Mouse (Mus musculus) limb, embryonic 15.5 days (tissue): ENCODE measurements at regions not wholly inside any gene's neighbourhood (a gene's known extent, or its start where the extent isn't known, plus 50 kb on each side); places are given as distances from the start of the nearest gene placed in this dataset.

Experiments used
- ATAC-seq: fragments of 200-750 bp; cut with Nextera tagmentation; 2 replicates; pipeline ENCODE4 v1.8.0; 2017; ENCODE audit warnings: low read depth, moderate TSS enrichment; ENCODE audit not compliant: insufficient number of reproducible peaks, low FRiP score, low TSS enrichment
- H3K27ac ChIP-seq: fragments of 300-500 bp; sonication (generic); 2 replicates; pipeline ENCODE4 v1.5.1; 2015; ENCODE audit warnings: moderate library complexity, mild to moderate bottlenecking, inconsistent platforms
- H3K27me3 ChIP-seq: fragments of 300-500 bp; sonication (generic); 2 replicates; pipeline ENCODE4 v1.6.1; 2015; ENCODE audit warnings: inconsistent platforms
- H3K36me3 ChIP-seq: fragments of 300-500 bp; sonication (generic); 2 replicates; pipeline ENCODE4 v1.6.1; 2015; ENCODE audit warnings: inconsistent platforms
- H3K4me1 ChIP-seq: fragments of 300-500 bp; sonication (generic); 2 replicates; pipeline ENCODE4 v1.6.1; 2015; ENCODE audit warnings: inconsistent platforms
- H3K4me2 ChIP-seq: fragments of 300-500 bp; sonication (generic); 2 replicates; pipeline ENCODE4 v1.6.1; 2015; ENCODE audit warnings: mild to moderate bottlenecking, inconsistent platforms
- H3K4me3 ChIP-seq: fragments of 300-500 bp; sonication (generic); 2 replicates; pipeline ENCODE4 v1.5.1; 2015; ENCODE audit warnings: mild to moderate bottlenecking, inconsistent platforms
- H3K9ac ChIP-seq: fragments of 300-500 bp; sonication (generic); 2 replicates; pipeline ENCODE4 v1.6.1; 2015; ENCODE audit warnings: inconsistent platforms
- H3K9me3 ChIP-seq: fragments of 300-500 bp; sonication (generic); 2 replicates; pipeline ENCODE4 v1.6.1; 2016; ENCODE audit warnings: inconsistent platforms
- WGBS: fragments of 180-500 bp; shearing (Covaris S2); methylation state at CpG from one replicate; pipeline ENCODE4 v1.1.7; 2015; 5-methylcytosine and 5-hydroxymethylcytosine counted together

DNA sequence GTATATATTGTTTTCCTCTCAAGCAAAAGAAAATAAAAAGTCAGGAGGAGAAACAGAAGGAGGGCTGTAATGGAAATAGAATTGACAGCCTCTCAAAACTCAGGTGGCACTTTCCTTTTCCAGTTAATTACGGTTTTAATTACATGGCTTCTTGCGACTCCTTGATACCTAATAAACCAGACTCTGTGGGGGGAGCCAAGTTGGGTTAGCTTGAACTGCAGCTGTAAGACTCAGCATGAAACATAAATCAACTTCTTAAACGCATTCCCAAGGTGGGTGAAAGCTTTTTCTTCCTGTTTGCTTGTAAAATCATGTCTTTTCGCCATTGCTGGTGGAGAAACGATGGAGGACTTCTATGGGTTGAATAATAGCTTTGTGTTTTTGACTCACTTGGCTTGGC lies 304.4 kb downstream of the Meis1 start:
- Histone ChIP-seq H3K36me3 (no peaks in the 10 kb centered on the region), H3K27ac (no peak overlapping the region), H3K4me2 (no peak overlapping the region), H3K9me3 (no peaks in the 10 kb centered on the region), H3K27me3 (no peaks in the 10 kb centered on the region), H3K9ac (no peak overlapping the region), H3K4me3 (no peak overlapping the region), H3K4me1 (peaks cover 6% of the 10 kb centered on the region; the same call in 1 of the 2 replicates)
- ATAC-seq, result no peak
- 11% methylated on average over 5 of the region's 5 CpGs for WGBS

DNA sequence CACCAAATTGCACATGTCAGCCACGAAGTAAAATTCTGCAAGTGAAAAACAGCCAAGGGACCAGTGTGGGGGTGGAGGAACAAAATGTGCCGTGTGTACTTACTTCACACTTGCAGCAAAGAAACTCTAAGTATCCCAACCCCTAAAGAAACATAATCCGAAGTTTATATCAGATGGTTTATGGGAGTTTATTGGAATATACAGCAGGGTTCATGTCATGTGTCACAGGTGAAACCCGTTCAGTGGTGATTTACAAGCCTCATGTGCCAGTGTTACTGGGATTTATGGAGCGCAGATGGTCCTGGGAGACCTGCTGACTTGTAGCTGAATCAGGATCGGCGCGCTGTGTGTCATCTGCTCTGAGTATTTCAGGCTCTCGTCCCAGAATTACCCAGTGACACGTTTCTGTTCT lies 306.1 kb downstream of the Meis1 start:
- H3K4me3 ChIP-seq, result no peak overlapping the region
- no peak overlapping the region for H3K27ac ChIP-seq
- H3K36me3 ChIP-seq, result no peaks in the 10 kb centered on the region
- H3K4me1 ChIP-seq, result peaks cover 6% of the 10 kb centered on the region; the same call in 1 of the 2 replicates
- no peaks in the 10 kb centered on the region for H3K9me3 ChIP-seq
- H3K27me3 ChIP-seq, result no peaks in the 10 kb centered on the region
- no peak overlapping the region for H3K9ac ChIP-seq
- H3K4me2 ChIP-seq, result no peak overlapping the region
- ATAC-seq, result no peak
- 13% methylated on average over 10 of the region's 10 CpGs for WGBS

DNA sequence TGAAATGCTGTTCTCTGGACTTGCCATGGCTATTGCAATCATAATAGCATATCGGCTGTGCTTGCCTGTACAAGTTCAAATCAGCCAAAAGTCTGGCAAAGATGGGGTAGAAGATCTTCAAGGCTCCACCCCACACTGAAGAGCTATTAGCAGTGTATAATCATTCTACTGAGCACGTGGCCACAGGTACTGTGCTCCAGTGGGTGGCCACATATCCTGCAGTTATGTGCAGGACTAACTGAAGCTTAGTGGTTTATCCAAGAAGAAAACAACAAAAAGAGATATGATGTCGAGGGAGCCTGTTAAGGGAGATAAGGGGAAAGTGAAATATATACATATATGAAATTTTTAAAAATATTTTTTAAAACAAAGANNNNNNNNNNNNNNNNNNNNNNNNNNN lies 309.2 kb downstream of the Meis1 start:
- Histone ChIP-seq H3K9me3 (no peaks in the 10 kb centered on the region), H3K9ac (no peak overlapping the region), H3K27me3 (no peaks in the 10 kb centered on the region), H3K4me2 (no peak overlapping the region), H3K36me3 (no peaks in the 10 kb centered on the region), H3K27ac (no peak overlapping the region), H3K4me1 (peaks cover 3% of the 10 kb centered on the region; the same call in 1 of the 2 replicates), H3K4me3 (no peak overlapping the region)
- ATAC-seq, result no peak
- 70% methylated on average over 3 of the region's 3 CpGs for WGBS

DNA sequence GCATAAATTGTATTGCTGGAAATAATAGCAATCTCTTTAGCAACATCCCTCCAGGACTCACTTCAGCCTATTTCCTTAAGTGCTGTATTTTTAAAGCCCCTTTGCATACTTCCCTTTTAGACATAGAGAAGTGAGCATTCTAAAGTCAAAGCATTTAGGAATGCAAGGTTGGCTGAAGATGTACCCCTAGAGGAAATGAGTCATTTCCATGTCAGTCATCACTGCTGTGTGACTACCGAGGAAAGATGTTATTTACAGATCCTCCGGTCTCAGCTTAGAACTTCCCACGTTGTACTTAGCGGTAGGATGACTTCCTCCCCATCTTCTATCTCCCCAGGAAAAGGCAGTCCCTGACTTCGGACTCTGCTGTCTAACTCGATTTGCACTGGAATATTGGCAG lies 337.2 kb downstream of the Meis1 start:
- no peak overlapping the region for H3K4me2 ChIP-seq
- no peaks in the 10 kb centered on the region for H3K27me3 ChIP-seq
- no peaks in the 10 kb centered on the region for H3K36me3 ChIP-seq
- ATAC-seq, result no peak
- WGBS, result 71% methylated on average over 6 of the region's 6 CpGs
- no peaks in the 10 kb centered on the region for H3K9me3 ChIP-seq
- no peaks in the 10 kb centered on the region for H3K4me1 ChIP-seq
- no peak overlapping the region for H3K9ac ChIP-seq
- no peak overlapping the region for H3K4me3 ChIP-seq
- no peak overlapping the region for H3K27ac ChIP-seq

DNA sequence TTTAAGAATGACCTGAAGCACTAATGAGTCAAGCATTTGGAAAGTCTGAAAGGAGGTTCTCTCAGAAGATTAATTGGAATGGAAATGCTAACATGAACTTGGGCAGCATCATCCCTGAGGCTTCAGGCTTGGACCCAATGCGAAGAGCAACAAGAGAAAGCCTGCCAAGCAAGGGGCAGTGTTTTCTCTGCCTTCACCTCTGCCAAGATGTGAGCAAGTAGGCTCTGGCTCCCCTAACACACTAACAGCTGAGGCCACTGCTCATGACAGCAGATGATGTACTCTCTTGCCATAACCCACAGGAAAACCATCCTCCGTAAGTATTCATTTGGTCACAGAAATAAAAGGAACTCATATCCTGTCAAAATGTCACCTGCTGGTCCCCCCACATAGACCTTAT lies 341.9 kb downstream of the Meis1 start:
- no peak overlapping the region for H3K4me2 ChIP-seq
- no peak overlapping the region for H3K27ac ChIP-seq
- H3K9me3 ChIP-seq, result no peaks in the 10 kb centered on the region
- H3K4me1 ChIP-seq, result no peaks in the 10 kb centered on the region
- ATAC-seq, result no peak
- no peaks in the 10 kb centered on the region for H3K27me3 ChIP-seq
- no peak overlapping the region for H3K4me3 ChIP-seq
- H3K9ac ChIP-seq, result no peak overlapping the region
- H3K36me3 ChIP-seq, result no peaks in the 10 kb centered on the region
- 77% methylated on average over 2 of the region's 2 CpGs for WGBS

DNA sequence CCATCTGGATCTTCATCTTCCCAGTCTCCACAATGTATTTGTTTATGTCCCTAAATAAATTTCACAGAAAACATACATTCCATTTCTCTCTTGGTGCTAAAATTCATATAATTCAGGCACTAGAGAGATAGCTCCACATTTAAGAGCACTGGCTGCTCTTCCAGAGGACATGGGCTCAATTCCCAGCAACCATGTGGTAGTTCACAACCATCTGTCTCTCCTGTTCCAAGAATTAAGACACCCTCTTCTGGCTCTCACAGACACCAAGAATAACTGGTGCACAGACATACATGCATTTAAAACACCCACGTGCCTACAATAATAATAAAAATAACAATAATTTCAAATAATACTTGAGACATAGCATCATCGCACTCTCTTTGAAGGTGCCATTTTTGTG lies 347.8 kb downstream of the Meis1 start:
- Histone ChIP-seq H3K9me3 (no peaks in the 10 kb centered on the region), H3K27me3 (no peaks in the 10 kb centered on the region), H3K4me3 (no peak overlapping the region), H3K27ac (no peak overlapping the region), H3K4me2 (no peak overlapping the region), H3K9ac (no peak overlapping the region), H3K4me1 (no peaks in the 10 kb centered on the region), H3K36me3 (no peaks in the 10 kb centered on the region)
- no peak for ATAC-seq
- whole genome bisulfite sequencing, result 92% methylated on average over 2 of the region's 2 CpGs

DNA sequence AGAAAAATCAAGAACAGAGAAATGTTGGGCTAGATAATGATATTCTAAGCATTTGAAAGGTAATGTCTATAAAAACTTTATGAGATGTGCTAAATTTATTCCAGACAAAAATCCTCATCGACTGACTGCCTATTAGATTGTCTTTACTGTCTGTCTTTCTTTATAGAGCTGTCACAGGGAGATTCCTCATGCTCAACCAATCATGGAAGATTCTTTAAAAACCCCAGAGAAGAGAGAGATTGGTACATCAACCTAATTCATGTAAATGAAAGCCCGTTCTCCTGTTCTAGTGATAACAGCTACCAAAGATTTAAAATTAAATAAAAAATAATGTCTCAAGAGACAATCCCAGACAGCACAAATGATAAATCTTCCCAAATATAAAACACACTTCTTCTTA lies 349.5 kb downstream of the Meis1 start:
- Histone ChIP-seq H3K9me3 (no peaks in the 10 kb centered on the region), H3K27me3 (no peaks in the 10 kb centered on the region), H3K4me3 (no peak overlapping the region), H3K36me3 (no peaks in the 10 kb centered on the region), H3K9ac (no peak overlapping the region), H3K27ac (no peak overlapping the region), H3K4me1 (no peaks in the 10 kb centered on the region), H3K4me2 (no peak overlapping the region)
- no peak for ATAC-seq
- 56% methylated on average over 2 of the region's 2 CpGs for WGBS

DNA sequence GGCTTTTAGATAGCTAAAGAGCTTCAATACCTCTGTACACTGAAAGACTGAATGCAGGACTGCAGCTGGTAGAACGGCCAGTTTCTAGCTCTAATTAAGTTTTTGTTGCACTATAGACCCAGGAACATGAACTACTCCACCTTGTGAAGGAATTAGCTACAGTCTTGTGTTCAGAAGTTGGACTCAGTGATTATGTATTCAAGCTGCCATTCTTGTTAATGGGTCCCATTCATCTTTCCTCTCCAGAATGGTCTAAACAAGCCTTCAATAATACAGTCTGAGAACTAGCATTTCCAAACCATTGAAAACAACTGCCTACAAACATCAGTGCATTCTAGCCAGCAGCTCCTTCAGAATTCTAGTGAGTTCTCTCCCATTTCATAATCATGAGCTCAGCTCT lies 362.4 kb downstream of the Meis1 start:
- no peaks in the 10 kb centered on the region for H3K36me3 ChIP-seq
- H3K27me3 ChIP-seq, result no peaks in the 10 kb centered on the region
- no peaks in the 10 kb centered on the region for H3K4me1 ChIP-seq
- H3K9ac ChIP-seq, result no peak overlapping the region
- 68% methylated on average over 1 of the region's 1 CpGs for WGBS
- no peaks in the 10 kb centered on the region for H3K9me3 ChIP-seq
- H3K27ac ChIP-seq, result no peak overlapping the region
- ATAC-seq, result no peak
- no peak overlapping the region for H3K4me3 ChIP-seq
- H3K4me2 ChIP-seq, result no peak overlapping the region

DNA sequence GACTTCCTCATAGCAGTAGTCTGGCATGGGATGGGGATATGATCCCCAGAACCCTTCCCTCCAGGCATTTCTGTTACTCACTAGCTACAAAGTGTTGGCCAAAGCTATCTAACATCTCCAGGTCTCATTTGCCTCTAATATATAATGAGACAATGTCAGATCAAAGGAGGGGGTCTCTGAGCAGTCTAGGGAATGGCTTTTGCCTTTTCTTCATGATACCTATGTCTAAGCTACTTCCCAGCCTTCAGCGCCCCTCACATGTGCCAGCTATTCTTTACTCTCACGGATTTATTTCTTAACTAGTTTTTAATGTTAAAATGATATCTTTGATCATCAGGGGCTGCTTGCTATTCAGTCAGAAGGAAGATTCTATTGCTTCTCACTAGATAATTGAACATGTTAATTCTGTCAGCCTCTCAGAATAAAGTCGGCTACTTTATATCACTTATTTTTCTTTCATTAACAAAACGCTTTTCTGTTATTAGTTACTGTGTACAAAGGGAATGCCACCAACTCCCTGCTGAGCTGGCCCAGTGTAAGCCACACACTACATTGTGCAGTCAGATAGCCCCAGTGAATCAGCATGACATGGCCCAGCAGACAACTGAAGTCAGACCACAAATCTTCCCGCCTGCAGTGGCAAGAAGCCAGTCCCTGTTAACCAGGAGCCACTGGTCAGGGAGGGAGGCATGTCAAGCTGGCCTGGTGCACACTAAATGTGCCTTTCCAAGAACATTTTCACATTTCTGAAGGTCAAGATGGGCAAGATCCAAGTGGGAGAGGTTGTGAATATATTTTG lies 386.6 kb downstream of the Meis1 start:
- Histone ChIP-seq H3K27me3 (no peaks in the 10 kb centered on the region), H3K27ac (no peak overlapping the region), H3K4me2 (no peak overlapping the region), H3K4me1 (no peaks in the 10 kb centered on the region), H3K36me3 (no peaks in the 10 kb centered on the region), H3K9me3 (no peaks in the 10 kb centered on the region), H3K9ac (no peak overlapping the region), H3K4me3 (no peak overlapping the region)
- no peak for ATAC-seq
- 79% methylated on average over 5 of the region's 5 CpGs for WGBS

DNA sequence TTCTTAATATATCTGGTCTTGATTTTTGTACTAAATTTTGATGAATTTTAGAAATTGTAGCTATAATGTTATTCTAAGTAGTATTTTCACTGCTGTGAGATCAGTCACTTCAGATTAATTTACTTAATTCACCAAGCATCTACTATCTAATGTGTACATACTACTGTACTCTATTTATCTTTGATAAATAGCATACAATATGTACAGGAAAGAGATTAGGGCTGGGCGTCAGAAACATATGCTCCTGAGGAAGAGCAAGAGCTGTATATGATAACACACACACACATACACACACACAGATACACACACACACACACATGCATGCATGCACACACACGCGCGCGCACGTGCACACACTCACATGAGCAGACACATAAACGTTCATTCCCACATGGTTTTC lies 387.2 kb downstream of the Meis1 start:
- H3K9ac ChIP-seq, result no peak overlapping the region
- no peaks in the 10 kb centered on the region for H3K27me3 ChIP-seq
- no peak overlapping the region for H3K4me2 ChIP-seq
- WGBS, result 84% methylated on average over 7 of the region's 7 CpGs
- H3K9me3 ChIP-seq, result no peaks in the 10 kb centered on the region
- H3K4me1 ChIP-seq, result no peaks in the 10 kb centered on the region
- ATAC-seq, result no peak
- no peak overlapping the region for H3K27ac ChIP-seq
- H3K4me3 ChIP-seq, result no peak overlapping the region
- no peaks in the 10 kb centered on the region for H3K36me3 ChIP-seq

DNA sequence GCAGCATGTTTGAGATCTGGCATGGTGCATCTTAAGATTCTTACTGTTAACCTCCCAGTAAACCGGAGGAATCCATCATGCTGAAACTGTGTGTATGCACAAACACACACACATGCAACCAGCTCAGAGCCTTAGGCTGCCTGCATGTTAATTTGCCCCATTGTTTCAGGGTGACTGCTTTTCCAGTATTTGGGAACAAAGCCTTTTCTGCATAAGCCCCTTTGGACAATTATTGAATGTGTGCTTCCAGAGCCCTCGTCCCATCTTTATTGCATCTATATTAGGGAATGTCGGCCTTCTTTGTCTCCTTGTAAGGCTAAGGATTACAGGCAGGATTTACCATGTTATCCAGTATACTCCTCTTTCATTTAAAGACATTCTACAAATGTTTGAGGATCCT lies 397.0 kb downstream of the Meis1 start:
- Histone ChIP-seq H3K9ac (no peak overlapping the region), H3K36me3 (no peaks in the 10 kb centered on the region), H3K27ac (no peak overlapping the region), H3K4me2 (no peak overlapping the region), H3K4me3 (no peak overlapping the region), H3K27me3 (no peaks in the 10 kb centered on the region), H3K4me1 (no peaks in the 10 kb centered on the region), H3K9me3 (no peaks in the 10 kb centered on the region)
- no peak for ATAC-seq
- WGBS, result 78% methylated on average over 3 of the region's 3 CpGs

DNA sequence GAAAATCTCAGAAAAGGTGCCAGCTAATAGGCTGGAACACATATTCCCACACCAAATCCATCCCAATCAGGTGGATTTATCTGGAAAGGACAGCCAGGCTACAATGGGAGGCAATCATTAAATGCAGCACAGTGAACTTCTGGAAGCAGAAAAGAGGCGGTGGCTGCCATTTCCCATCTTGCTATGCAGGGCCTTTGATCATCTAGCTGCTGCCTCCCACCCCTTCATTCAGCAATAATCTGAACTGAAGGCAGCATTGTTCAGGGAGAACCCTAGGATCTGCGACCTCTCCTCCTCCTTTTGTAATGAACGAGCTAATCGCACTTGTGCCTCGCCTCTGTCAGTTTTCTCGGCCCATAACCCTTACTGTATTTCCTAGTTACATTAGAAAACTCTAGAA lies 413.9 kb downstream of the Meis1 start:
- H3K36me3 ChIP-seq, result no peaks in the 10 kb centered on the region
- H3K9me3 ChIP-seq, result no peaks in the 10 kb centered on the region
- H3K27ac ChIP-seq, result no peak overlapping the region
- H3K27me3 ChIP-seq, result peaks cover 3% of the 10 kb centered on the region; the same call in 1 of the 2 replicates
- H3K4me2 ChIP-seq, result no peak overlapping the region
- H3K4me1 ChIP-seq, result no peaks in the 10 kb centered on the region
- H3K4me3 ChIP-seq, result no peak overlapping the region
- H3K9ac ChIP-seq, result no peak overlapping the region
- WGBS, result 76% methylated on average over 6 of the region's 6 CpGs
- ATAC-seq, result no peak
